Mouse (Mus musculus): ENCODE measurements at regions not wholly inside any gene's neighbourhood (a gene's known extent, or its start where the extent isn't known, plus 50 kb on each side); places are given as distances from the start of the nearest gene placed in this dataset.

DNA sequence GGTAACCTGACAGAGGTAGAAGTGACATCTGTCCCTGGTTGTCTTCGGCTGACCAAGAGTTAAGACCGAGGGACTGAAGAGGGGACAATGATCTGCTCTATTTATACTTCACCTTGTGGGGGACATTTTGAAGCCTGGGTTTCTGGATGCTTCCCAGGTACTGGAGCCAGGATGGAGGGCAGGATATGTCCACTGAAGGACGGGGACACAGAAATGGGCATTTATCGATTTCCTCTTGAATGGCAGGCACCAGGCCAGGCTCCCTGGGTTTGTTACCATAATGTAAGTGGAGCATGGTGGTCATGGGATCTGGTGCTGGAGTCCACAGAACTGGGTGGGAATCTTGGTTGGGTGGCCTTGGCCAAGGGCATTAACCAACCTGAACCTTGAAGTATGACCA is 108.0 kb upstream of the Sdk2 start:
- TF ChIP-seq POLR2A (IDR thresholded peaks at IDR 0.05; ENCODE audit: insufficient read depth, low read depth, low read length) (no peak), CTCF (IDR thresholded peaks at IDR 0.05) (no peak), EP300 (IDR thresholded peaks at IDR 0.05; ENCODE audit: insufficient read depth, low read depth, low read length) (no peak)

Measured in heart, adult 2 months (tissue).